Mouse (Mus musculus) adrenal gland, postnatal 36 days (tissue): ENCODE measurements around the gene Oxsm. TPM values are rescaled to one million over a fixed set of nuclear protein-coding genes. Genes with fewer than 3 reads are reported as not detected.

ENCODE experiments used
- DNase-seq, 2 experiments: peaks; one replicate each; pipeline ENCODE4 v3.0.0; 2021; ENCODE audit warnings: mixed read lengths in 1 of 2
- total RNA-seq, 2 experiments: library from RNA; stranded (reverse); gene quantifications; 2 replicates each; pipeline ENCODE4 v1.2.3; 2021

Gene Oxsm
- total RNA-seq, 2 experiments from 2014 or later, result 15.2 to 24.5 TPM

- no peak for DNase-seq
Observed at GRCm38 (mm10) chr14:16242193-16242815, 7.3 kb downstream of the Oxsm start.

- no peak for DNase-seq
Observed at GRCm38 (mm10) chr14:16236466-16236865, 13.1 kb downstream of the Oxsm start.

DNA sequence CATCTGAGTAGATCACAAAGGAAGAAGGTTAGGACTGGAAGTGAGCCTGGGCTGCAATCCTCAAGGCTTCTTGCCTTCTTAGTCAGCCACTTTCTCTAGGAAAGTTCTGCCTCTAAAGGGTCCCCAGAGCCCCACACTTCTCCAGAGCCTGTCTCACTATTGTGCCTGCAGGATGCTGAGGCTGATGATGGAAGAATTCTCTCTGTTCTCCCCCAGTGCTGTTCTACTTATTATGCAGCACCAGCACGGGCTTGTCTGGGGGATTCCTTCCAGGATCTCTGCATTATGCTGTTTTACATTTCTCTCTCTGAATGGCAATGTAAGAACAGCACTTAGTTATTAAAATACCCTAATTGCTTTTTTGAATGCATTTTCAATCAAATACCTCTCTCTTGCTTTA is 16.1 kb downstream of the Oxsm start:
- no peak for DNase-seq

- no peak for DNase-seq
Observed at GRCm38 (mm10) chr14:16230581-16230980, 19.0 kb downstream of the Oxsm start.

DNA sequence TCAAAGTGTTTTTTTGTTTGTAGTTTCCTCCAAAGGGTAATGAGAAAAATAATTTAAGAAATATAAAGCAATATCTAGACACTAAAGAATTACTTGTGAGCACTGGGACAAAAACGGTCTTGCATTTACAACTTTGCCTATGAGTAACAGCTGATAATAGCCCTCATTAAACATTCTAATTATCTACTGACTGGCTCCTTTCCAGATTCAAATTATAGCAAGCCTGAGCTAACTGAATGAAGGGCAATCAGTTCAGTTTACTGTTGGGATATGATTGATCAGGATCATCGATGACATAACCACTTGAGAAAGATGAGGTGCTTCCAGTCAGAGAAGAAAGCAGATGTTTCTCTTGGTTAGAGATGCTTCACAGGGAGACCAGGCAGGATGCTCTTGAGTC is 20.2 kb downstream of the Oxsm start:
- DNase-seq, result no peak

DNA sequence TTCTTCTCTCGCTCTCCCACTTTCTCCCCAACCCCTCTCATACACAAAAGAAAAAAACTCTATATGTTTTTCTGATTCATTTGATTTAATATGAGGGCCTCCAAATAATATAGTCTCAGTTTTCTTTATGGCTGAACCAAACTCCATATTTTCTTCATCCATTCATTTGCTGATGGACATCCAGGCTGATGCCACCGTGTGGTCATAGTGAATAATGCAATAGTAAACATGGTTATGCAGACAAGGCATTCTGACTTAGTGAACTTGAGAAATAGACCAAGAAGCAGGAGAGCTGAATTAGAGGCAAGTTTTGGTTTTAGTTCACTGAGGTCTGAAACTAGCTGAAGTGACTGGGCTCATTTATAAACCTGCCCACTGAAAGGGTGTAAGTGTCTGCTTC is 30.6 kb downstream of the Oxsm start:
- DNase-seq, result peak in 1 of 2 experiments; percentile 26

- no peak for DNase-seq
Observed at GRCm38 (mm10) chr14:16207722-16208121, 41.9 kb downstream of the Oxsm start.

GRCm38 (mm10) chr14:16201673-16202072 is 47.9 kb downstream of the Oxsm start:
- no peak for DNase-seq

- DNase-seq, result peak in 1 of 2 experiments; percentile 9
Observed at GRCm38 (mm10) chr14:16200969-16201638, 48.5 kb downstream of the Oxsm start.

GRCm38 (mm10) chr14:16200220-16200912 is 49.2 kb downstream of the Oxsm start:
- no peak for DNase-seq

DNA sequence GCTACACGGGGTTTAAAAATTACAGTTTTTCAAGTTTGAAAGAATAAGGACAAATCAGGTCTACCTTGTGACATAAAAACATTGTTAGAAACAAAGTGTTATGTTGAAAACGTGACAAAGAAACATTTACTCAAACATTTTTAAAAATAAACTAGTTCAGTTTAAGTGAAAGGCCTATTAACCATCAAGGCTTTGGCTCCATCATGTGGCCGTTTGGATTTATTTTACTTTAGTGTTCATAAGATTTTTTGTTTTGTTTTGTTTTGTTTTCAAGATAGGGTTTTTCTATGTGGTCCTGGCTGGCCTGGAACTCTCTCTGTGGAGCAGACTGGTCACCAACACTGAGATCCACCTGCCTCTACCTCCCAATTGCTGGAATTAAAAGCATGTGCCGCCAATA is 53.1 kb downstream of the Oxsm start:
- peak in 1 of 2 experiments; percentile 2 for DNase-seq

DNA sequence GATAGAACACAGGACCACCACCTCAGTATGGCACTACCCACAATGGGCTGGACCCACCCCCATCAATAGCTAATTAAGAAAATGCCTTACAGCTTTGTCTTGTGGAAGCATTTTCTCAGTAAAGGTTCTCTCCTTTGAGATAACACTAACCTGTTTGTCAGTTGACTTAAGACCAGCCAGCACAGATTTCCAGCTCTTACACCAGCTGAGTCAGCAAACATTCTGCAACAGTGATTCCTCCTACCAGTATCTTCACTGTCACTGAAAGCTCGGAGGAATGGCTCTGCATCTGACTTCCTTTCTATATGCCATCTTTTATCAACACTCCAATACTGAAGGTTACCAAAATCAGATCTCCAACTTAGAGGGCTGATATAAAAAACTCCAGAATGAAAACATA is 54.1 kb downstream of the Oxsm start:
- DNase-seq, result no peak

GRCm38 (mm10) chr14:16194125-16194524 is 55.5 kb downstream of the Oxsm start:
- no peak for DNase-seq

GRCm38 (mm10) chr14:16189142-16189541 is 60.5 kb downstream of the Oxsm start:
- DNase-seq, result no peak

Other genes starting within 250 kb of the Oxsm start
- 10 to 100 TPM; 44.1 to 59.9 TPM for gene Ngly1, start 528 bp downstream of the Oxsm start, total RNA-seq
- gene Top2b, start 115.4 kb upstream of the Oxsm start, total RNA-seq, result 10 to 100 TPM; 83.8 to 89.0 TPM